Mouse (Mus musculus) embryonic facial prominence, embryonic 11.5 days (tissue): ENCODE results near the gene Lyrm7. TPM values are rescaled to one million over a fixed set of nuclear protein-coding genes. Genes with fewer than 3 reads are reported as not detected.
"Not testable (repeated sequence)": the region's sequence is repeated elsewhere in the genome, so short reads cannot be mapped to it uniquely, and the experiment has no call there.

Experiments used
- ATAC-seq: fragments of 200-750 bp; cut with Nextera tagmentation; replicated peaks from 2 replicates; pipeline ENCODE4 v1.8.0; 2017; ENCODE audit warnings: low read depth; ENCODE audit not compliant: insufficient number of reproducible peaks, low FRiP score, low TSS enrichment
- DNase-seq: peaks from one replicate; pipeline ENCODE4 v3.0.0-alpha.2; 2015; ENCODE audit warnings: low spot score
- H3K27ac ChIP-seq: fragments of 300-500 bp; sonication (generic); replicated peaks from 2 replicates; pipeline ENCODE4 v1.5.1; 2014; ENCODE audit warnings: mild to moderate bottlenecking, low read depth, low read length, control low read depth
- H3K27me3 ChIP-seq: fragments of 300-500 bp; sonication (generic); 2 replicates; pipeline ENCODE4 v1.6.1; 2014; ENCODE audit warnings: mild to moderate bottlenecking, low read length, moderate library complexity, mixed read lengths; ENCODE audit not compliant: control insufficient read depth, insufficient read depth
- H3K36me3 ChIP-seq: fragments of 300-500 bp; sonication (generic); replicated peaks from 2 replicates; pipeline ENCODE4 v1.6.1; 2014; ENCODE audit warnings: low read depth, mild to moderate bottlenecking, low read length, moderate library complexity, mixed read lengths; ENCODE audit not compliant: control insufficient read depth, insufficient read depth
- H3K4me1 ChIP-seq: fragments of 300-500 bp; sonication (generic); 2 replicates; pipeline ENCODE4 v1.6.1; 2014; ENCODE audit warnings: low read length, mixed read lengths; ENCODE audit not compliant: control insufficient read depth, insufficient read depth
- H3K4me2 ChIP-seq: fragments of 300-500 bp; sonication (generic); 2 replicates; pipeline ENCODE4 v1.6.1; 2014; ENCODE audit warnings: low read depth, mild to moderate bottlenecking, control low read depth, low read length, moderate library complexity
- H3K4me3 ChIP-seq: fragments of 300-500 bp; sonication (generic); 2 replicates; pipeline ENCODE4 v1.5.1; 2014; ENCODE audit warnings: low read depth, low read length, control low read depth
- H3K9ac ChIP-seq: fragments of 300-500 bp; sonication (generic); replicated peaks from 2 replicates; pipeline ENCODE4 v1.6.1; 2014; ENCODE audit warnings: mild to moderate bottlenecking, control low read depth, low read length
- H3K9me3 ChIP-seq: fragments of 300-500 bp; sonication (generic); replicated peaks from 2 replicates; pipeline ENCODE4 v1.6.1; 2016; ENCODE audit warnings: mild to moderate bottlenecking, low read length, inconsistent platforms, mixed read lengths; ENCODE audit not compliant: control insufficient read depth
- WGBS: fragments of 180-500 bp; shearing (Covaris S2); extraction: QIAGEN DNeasy Blood & Tissue Kit; methylation state at CpG from one replicate; pipeline ENCODE4 v1.1.7; 2014; 5-methylcytosine and 5-hydroxymethylcytosine counted together
- polyA plus RNA-seq: library from polyadenylated mRNA; unstranded; fragments of >200 nt; fragmentation: Nextera tagmentation; extraction: Ambion mirVana; gene quantifications from 2 replicates; pipeline ENCODE4 v1.2.1, GENCODE M21; 2014

The Lyrm7 gene
- polyA plus RNA-seq, 1 experiment from 2014 or later, result 7.4 TPM

DNA sequence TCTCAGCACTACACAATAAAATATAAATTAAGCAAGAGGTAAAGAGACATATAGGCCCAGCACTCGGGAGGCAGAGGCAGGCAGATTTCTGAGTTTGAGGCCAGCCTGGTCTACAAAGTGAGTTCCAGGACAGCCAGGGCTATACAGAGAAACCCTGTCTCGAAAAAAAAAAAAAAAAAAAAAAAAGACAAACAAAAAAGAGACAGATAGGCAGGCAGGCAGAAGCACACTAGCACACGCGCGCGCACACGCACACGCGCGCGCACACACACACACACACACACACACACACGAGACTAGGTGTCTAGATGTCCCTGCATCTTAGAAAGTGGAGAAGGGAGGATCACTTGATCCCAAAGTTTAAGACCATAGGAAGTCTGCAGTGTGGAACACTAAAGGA is 1.8 kb downstream of the Lyrm7 start:
- not testable (repeated sequence) for H3K27me3 ChIP-seq, H3K9ac ChIP-seq, H3K4me3 ChIP-seq, ATAC-seq, H3K27ac ChIP-seq, H3K9me3 ChIP-seq, H3K4me2 ChIP-seq, H3K36me3 ChIP-seq, H3K4me1 ChIP-seq, DNase-seq
- WGBS, result 96% methylated on average over 11 of the region's 12 CpGs

DNA sequence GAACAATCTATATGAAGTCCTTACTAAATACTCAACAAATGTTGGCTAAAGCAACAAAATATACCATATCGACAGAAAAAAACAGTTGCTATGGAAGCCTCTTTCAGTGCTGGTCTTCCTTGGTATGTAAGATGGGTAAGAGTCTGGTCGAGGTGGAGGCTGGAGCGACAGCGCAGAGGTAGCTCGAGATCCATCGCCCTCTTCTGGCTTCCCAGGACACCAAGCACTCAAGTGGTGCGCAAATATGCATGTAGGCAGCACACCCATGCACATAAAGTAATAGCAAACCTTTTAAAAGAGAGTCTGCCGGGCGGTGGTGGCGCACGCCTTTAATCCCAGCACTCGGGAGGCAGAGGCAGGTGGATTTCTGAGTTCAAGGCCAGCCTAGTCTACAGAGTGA is 9.1 kb downstream of the Lyrm7 start:
- no peaks in the 10 kb centered on the region for H3K9me3 ChIP-seq
- DNase-seq (no peak), ATAC-seq (no peak)
- 90% methylated on average over 12 of the region's 12 CpGs for WGBS
- no peaks in the 10 kb centered on the region for H3K27me3 ChIP-seq
- no peaks in the 10 kb centered on the region for H3K4me1 ChIP-seq
- no peak overlapping the region for H3K27ac ChIP-seq
- no peak overlapping the region for H3K4me3 ChIP-seq
- H3K9ac ChIP-seq, result no peak overlapping the region
- no peaks in the 10 kb centered on the region for H3K36me3 ChIP-seq
- H3K4me2 ChIP-seq, result no peak overlapping the region

DNA sequence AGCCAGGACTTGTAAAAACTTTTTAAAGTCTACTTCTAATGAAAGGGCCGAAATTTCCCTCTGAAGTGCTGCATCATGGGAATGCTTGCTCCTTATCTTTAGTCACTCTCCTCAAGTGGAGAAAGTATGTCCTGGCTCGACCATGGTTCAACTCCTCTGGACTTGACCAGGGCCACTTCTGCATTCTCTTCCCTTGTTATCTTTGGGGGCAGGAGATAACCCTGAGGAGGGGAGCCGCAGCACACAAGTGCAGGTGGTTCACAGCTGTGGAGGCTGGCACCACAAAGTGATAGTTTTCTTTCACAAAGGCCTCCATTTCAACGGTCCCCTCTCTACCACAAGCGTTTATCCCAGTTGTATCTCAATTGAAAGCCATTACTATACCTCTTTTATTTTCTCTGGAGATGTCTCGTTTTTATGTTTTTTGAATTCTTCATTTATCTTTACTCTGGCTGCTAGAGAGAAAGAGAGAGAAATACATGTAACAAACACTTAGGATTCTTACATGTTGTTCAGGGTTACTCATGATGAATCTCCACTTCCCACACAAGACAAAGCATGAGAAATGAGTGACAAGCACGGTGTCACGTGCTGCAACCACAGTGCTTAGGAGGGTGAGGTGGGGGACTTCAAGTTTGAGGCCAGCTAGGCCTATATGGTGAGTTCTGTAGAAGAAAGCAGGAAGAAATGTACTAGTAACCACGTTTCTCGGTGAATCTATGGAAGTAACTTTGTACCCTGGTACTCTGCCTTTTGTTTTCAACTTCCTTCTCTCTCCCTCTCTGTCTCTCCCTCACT is 10.6 kb downstream of the Lyrm7 start:
- H3K9me3 ChIP-seq, result no peaks in the 10 kb centered on the region
- H3K27me3 ChIP-seq, result no peaks in the 10 kb centered on the region
- no peak overlapping the region for H3K4me3 ChIP-seq
- ATAC-seq (no peak), DNase-seq (no peak)
- H3K4me2 ChIP-seq, result no peak overlapping the region
- H3K4me1 ChIP-seq, result no peaks in the 10 kb centered on the region
- WGBS, result 88% methylated on average over 10 of the region's 10 CpGs
- H3K9ac ChIP-seq, result no peak overlapping the region
- no peaks in the 10 kb centered on the region for H3K36me3 ChIP-seq
- H3K27ac ChIP-seq, result no peak overlapping the region

DNA sequence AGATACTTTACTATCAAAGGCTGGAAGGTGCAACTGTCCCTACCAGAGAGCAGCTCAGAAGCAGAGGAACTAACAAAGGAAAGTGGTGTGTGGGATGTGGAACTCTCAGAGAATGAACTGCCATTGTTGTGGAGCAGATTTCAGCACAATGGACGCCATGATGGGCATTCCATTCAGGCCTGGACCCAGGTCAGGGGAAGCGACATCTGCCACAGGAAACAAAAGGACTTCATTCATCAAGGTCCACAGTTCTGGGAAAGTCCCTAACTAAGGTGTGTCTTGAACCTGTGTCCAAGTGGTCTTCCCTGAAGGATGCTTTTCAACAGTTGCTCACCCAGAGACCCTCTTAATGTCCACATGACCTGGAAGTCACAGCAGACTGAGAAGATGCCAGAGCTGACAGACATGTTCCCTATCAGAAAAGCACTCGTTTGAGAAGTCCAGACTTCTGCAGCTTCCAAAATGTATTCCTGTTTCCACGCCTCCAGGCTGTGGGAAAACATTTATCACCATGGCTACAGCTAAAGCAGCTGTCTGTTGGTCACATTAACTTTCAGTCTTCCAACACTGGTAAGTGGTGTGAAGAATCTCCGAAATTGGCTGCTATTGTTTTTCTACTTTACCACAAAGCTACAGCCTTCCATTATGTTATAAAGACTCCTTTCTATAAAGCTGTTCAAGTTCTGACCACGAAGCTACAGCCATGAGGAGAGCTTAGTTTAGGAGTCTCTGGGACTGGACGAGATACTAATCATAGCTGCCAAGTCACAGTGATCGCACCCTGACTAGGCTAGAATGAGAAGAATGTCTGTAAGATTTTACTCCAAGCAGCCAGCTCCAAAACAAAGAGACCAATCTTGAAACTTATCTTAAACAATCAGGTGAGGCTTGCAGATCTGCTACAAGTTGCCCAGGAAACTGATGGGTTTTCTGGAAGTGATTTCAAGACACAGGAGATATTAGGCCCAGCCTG is 15.0 kb downstream of the Lyrm7 start:
- H3K4me2 ChIP-seq, result no peak overlapping the region
- no peaks in the 10 kb centered on the region for H3K4me1 ChIP-seq
- no peaks in the 10 kb centered on the region for H3K36me3 ChIP-seq
- no peak overlapping the region for H3K9ac ChIP-seq
- no peak overlapping the region for H3K27ac ChIP-seq
- DNase-seq, result no peak
- no peak overlapping the region for H3K4me3 ChIP-seq
- 67% methylated on average over 8 of the region's 8 CpGs for WGBS
- H3K27me3 ChIP-seq, result no peaks in the 10 kb centered on the region
- ATAC-seq, result 0 out of 2 replicates have a peak, but pooled peaks have one; percentile 52
- no peaks in the 10 kb centered on the region for H3K9me3 ChIP-seq

GRCm38 (mm10) chr11:54844959-54845358 is 15.8 kb downstream of the Lyrm7 start:
- Histone ChIP-seq H3K9ac (no peak overlapping the region), H3K4me2 (no peak overlapping the region), H3K4me3 (no peak overlapping the region), H3K4me1 (no peaks in the 10 kb centered on the region), H3K9me3 (no peaks in the 10 kb centered on the region), H3K27ac (no peak overlapping the region), H3K36me3 (no peaks in the 10 kb centered on the region), H3K27me3 (no peaks in the 10 kb centered on the region)
- DNase-seq (no peak), ATAC-seq (no peak)
- WGBS, result 74% methylated on average over 5 of the region's 5 CpGs

- Histone ChIP-seq H3K9me3 (no peaks in the 10 kb centered on the region), H3K27me3 (no peaks in the 10 kb centered on the region), H3K9ac (no peak overlapping the region), H3K4me2 (no peak overlapping the region), H3K27ac (no peak overlapping the region), H3K4me1 (no peaks in the 10 kb centered on the region), H3K4me3 (no peak overlapping the region), H3K36me3 (no peaks in the 10 kb centered on the region)
- no peak for DNase-seq
- ATAC-seq, result no peak
- 69% methylated on average over 9 of the region's 9 CpGs for WGBS
These were observed 16.3 kb downstream of the Lyrm7 start for GRCm38 (mm10) chr11:54844424-54844823.

DNA sequence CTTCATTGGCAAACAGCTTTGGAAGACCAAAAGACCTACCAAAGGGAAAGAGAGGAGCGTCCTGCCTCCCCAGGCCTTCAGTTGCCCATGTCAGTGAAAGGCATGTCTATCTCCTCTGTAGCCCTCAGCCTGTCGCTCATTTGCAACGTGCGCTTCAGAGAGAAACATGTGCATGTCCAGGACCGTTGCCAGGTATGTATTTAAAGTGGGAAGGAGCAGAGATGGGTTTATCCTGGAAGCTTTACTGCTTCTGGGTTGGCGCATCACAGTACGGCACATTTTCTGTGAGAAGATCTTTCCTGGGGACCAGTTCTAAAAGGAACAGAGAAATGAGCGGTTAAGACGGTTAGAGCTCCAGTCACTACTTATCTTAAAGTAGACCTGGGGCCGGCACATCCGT is 19.8 kb downstream of the Lyrm7 start:
- H3K4me3 ChIP-seq, result no peak overlapping the region
- no peak overlapping the region for H3K27ac ChIP-seq
- DNase-seq (no peak), ATAC-seq (no peak)
- H3K9ac ChIP-seq, result no peak overlapping the region
- H3K36me3 ChIP-seq, result no peaks in the 10 kb centered on the region
- H3K4me2 ChIP-seq, result no peak overlapping the region
- 90% methylated on average over 11 of the region's 11 CpGs for WGBS
- H3K27me3 ChIP-seq, result no peaks in the 10 kb centered on the region
- H3K9me3 ChIP-seq, result no peaks in the 10 kb centered on the region
- no peaks in the 10 kb centered on the region for H3K4me1 ChIP-seq

GRCm38 (mm10) chr11:54839696-54840095 is 21.0 kb downstream of the Lyrm7 start:
- Histone ChIP-seq H3K9ac (no peak overlapping the region), H3K4me1 (no peaks in the 10 kb centered on the region), H3K9me3 (no peaks in the 10 kb centered on the region), H3K27ac (no peak overlapping the region), H3K36me3 (no peaks in the 10 kb centered on the region), H3K4me2 (no peak overlapping the region), H3K4me3 (no peak overlapping the region), H3K27me3 (no peaks in the 10 kb centered on the region)
- ATAC-seq (no peak), DNase-seq (no peak)
- 82% methylated on average over 4 of the region's 4 CpGs for WGBS
